ENCODE assay signal across 8 mouse cellular contexts in genomic region chr3:103280241-103280761, GRCm38 (mm10). TPM values are rescaled to one million over a fixed set of nuclear protein-coding genes. Genes with fewer than 3 reads are reported as not detected.
A peak's percentile ranks its signal among the peaks of the same experiment; 100 is the strongest.
DNase-seq lines count a peak whose midpoint lies in the region; ATAC-seq lines count a peak whose summit lies in the region.

No protein-coding gene starts in this region.

- peak; percentile 13 for ATAC-seq in activated CD4-positive, CD25-positive, alpha-beta regulatory T cell, adult 4 months

- peak overlapping the region; percentile 100 for H3K4me3 ChIP-seq in midbrain, embryonic 10.5 days

- WGBS in midbrain, embryonic 10.5 days, result under 1% methylated on average over 36 of the region's 36 CpGs

- H3K27ac ChIP-seq in midbrain, embryonic 10.5 days (replicated peaks), result peak overlapping the region; percentile 99

- peak; percentile 55 to 56 for DNase-seq in cerebellum, postnatal 36 days
- DNase-seq in frontal cortex, postnatal 36 days (ENCODE audit: low spot score in 2 of 2), result peak; percentile 45 to 55
- peak; percentile 63 for DNase-seq in induced T-regulatory cell, adult 2 months (ENCODE audit: low read depth)
- DNase-seq in left cerebral cortex, postnatal 4 days, result peak; percentile 58
- peak; percentile 64 for DNase-seq in midbrain, embryonic 10.5 days (ENCODE audit: low spot score)
- peak; percentile 65 for DNase-seq in right cerebral cortex, postnatal 4 days
- peak; percentile 61 for DNase-seq in yolk sac, embryonic 10.5 days (ENCODE audit: low spot score)

- intact Hi-C loops in left cerebral cortex, postnatal 4 days (cut with DNase I), result loop anchor here (5.0 kb wide), 1 partner anchor 52 kb away; no protein-coding TSS in a partner anchor

- no peaks in the 10 kb centered on the region for H3K27me3 ChIP-seq in midbrain, embryonic 10.5 days (ENCODE audit: low read depth, poor library complexity, severe bottlenecking)

- peaks cover 36% of the 10 kb centered on the region for H3K36me3 ChIP-seq in midbrain, embryonic 10.5 days

- H3K9me3 ChIP-seq in midbrain, embryonic 10.5 days (replicated peaks), result no peaks in the 10 kb centered on the region; the same call in 1 of the 2 replicates

- H3K4me1 ChIP-seq in midbrain, embryonic 10.5 days, result peaks cover 20% of the 10 kb centered on the region

RNA-seq across cellular contexts. Expression of gene Trim33, which starts 1.2 kb away (rescaled TPM):
- 10 to 100 TPM; 51.4 to 52.6 TPM for polyA plus RNA-seq in activated CD4-positive, CD25-positive, alpha-beta regulatory T cell, adult 4 months (2017; shearing (Covaris generic))
- 10 to 100 TPM; 73.1 to 75.2 TPM for total RNA-seq in left cerebral cortex, postnatal 4 days (2021)
- polyA plus RNA-seq in midbrain, embryonic 10.5 days (2016; fragmentation: Nextera tagmentation; extraction: Ambion mirVana), result 29.3 and 31.1 TPM in 2 replicates

Comparison
In these comparisons a context has a peak if more than half of its experiments do, and no peak if none do; other contexts are left out.
1. Peak in every context shown above with its lines: DNase-seq, ATAC-seq, H3K4me3 ChIP-seq and H3K27ac ChIP-seq.